Mouse (Mus musculus) liver, adult 10 weeks (tissue): ENCODE measurements around the gene Fat4. TPM values are rescaled to one million over a fixed set of nuclear protein-coding genes. Genes with fewer than 3 reads are reported as not detected.

Experiments used
- polyA plus RNA-seq: library from polyadenylated mRNA; stranded (reverse); fragments of 350-450 nt; fragmentation: Illumina TruSeq; extraction: RNeasy Lipid Tissue Mini Kit (QIAGEN cat#74804); gene quantifications from one replicate; pipeline ENCODE4 v1.2.3, GENCODE M21; 2014; ENCODE audit warnings: low read depth, low replicate concordance

Gene Fat4
- polyA plus RNA-seq: 0.26 TPM

DNA sequence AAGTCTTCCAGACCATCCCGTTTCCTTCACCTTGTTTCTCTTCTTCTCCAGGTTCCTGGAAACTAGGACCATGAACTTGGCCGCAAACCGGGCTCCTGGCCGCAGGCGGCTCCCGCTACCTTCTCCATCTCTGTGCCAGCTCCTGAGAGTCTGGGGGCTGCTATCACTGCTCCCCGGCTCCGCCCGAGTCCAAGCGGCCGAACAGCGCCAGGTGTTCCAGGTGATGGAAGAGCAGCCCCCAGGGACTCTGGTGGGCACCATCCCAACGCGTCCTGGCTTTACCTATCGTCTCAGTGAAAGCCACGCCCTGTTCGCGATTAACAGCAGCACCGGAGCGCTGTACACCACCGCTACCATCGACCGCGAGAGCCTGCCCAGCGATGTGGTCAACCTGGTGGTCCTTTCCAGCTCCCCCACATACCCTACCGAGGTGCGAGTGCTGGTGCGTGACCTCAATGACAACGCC, at the start of gene Fat4:
TSS of gene Fat4 (plus strand) at position 51 of the 466 bp plus-strand sequence.

